Mouse (Mus musculus) cerebellum, postnatal 14 days (tissue): ENCODE measurements at regions not wholly inside any gene's neighbourhood (a gene's known extent, or its start where the extent isn't known, plus 50 kb on each side); places are given as distances from the start of the nearest gene placed in this dataset.

ENCODE experiments used
- DNase-seq, 2 experiments: peaks; one replicate each; pipeline ENCODE4 v3.0.0; 2021; ENCODE audit warnings: mixed read lengths in 2 of 2

- no peak for DNase-seq
Observed at GRCm38 (mm10) chrX:156598070-156598469, 817.0 kb downstream of the Phex start.

- peak in 1 of 2 experiments; percentile 1 for DNase-seq
Observed at GRCm38 (mm10) chrX:156594735-156595134, 820.4 kb downstream of the Phex start.
